In the genomic region with DNA sequence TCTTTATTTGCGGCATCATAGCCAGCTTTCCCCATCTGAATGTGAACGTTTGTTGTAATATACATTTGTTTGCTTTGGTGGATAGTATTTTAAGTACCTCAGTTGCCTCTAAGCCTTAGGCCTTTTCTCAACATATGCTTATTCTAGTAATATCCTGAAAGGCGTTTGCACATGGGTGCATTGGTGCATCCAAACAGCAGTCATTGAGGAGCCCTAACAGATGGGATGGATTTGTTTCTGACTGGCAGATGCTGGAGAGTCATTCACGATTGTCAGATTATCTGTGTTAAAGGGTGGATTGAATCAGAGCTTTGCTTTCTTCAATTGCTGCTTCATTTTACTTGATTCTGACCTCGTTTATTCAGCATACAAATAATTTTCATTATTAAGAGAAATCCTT, we compare ENCODE assay signal across 27 mouse cellular contexts.
DNase-seq lines count a peak whose midpoint lies in the region; ATAC-seq and TF ChIP-seq lines count a peak whose summit lies in the region.
"Had no signal": no experiment of that assay in that cellular context is flagged by ENCODE, and none has a peak within 500 bp of the region (broad histone marks: within the 10 kb centered on the region; RNA-seq: fewer than 3 reads in every experiment).

No protein-coding gene starts in this region.

- DNase-seq in midbrain, embryonic 11.5 days (ENCODE audit: low spot score, missing footprints) = no peak
- peak; percentile 75 for DNase-seq in brain, embryonic 14.5 days (ENCODE audit: low read depth)
- peak; percentile 20 for DNase-seq in layer of hippocampus, adult 9-10 months (ENCODE audit: low spot score)
- DNase-seq in kidney, postnatal 36 days = no peak
- DNase-seq in thymus, adult 18-20 months = no peak
- DNase-seq: adrenal gland, postnatal 36 days; cerebellum, adult 2 months; cerebellum, postnatal 36 days; embryo, embryonic 11 days; heart, postnatal 10 days; kidney, postnatal 4 days; lung, adult 18-20 months; lung, postnatal 10 days; right cerebral cortex, postnatal 25 days; spleen, adult 18-20 months had no signal

- H3K4me2 ChIP-seq in forebrain, embryonic 15.5 days (replicated peaks) = no peak overlapping the region
- no peak overlapping the region for H3K4me2 ChIP-seq in forebrain, embryonic 12.5 days
- no peak overlapping the region for H3K4me2 ChIP-seq in midbrain, embryonic 11.5 days
- no peak overlapping the region for H3K4me2 ChIP-seq in midbrain, embryonic 13.5 days (replicated peaks)
- H3K4me2 ChIP-seq: embryonic facial prominence, embryonic 13.5 days; heart, embryonic 12.5 days; hindbrain, embryonic 15.5 days; limb, embryonic 13.5 days; liver, embryonic 12.5 days; neural tube, embryonic 12.5 days had no signal

- no peak; the same call in 1 of the 2 replicates for ATAC-seq in forebrain, embryonic 15.5 days (replicated peaks)
- no peak for ATAC-seq in forebrain, embryonic 12.5 days (ENCODE audit: low FRiP score)
- ATAC-seq in midbrain, embryonic 11.5 days (ENCODE audit: low FRiP score) = 0 out of 2 replicates have a peak, but pooled peaks have one; percentile 36
- no peak for ATAC-seq in midbrain, embryonic 13.5 days
- ATAC-seq: intestine, postnatal 0 days; liver, embryonic 12.5 days had no signal

- no peaks in the 10 kb centered on the region for H3K36me3 ChIP-seq in forebrain, embryonic 15.5 days
- H3K36me3 ChIP-seq in forebrain, embryonic 12.5 days (replicated peaks) = no peaks in the 10 kb centered on the region
- H3K36me3 ChIP-seq in midbrain, embryonic 11.5 days (ENCODE audit: control insufficient read depth, insufficient read depth, low read length) = no peaks in the 10 kb centered on the region
- no peaks in the 10 kb centered on the region for H3K36me3 ChIP-seq in midbrain, embryonic 13.5 days
- H3K36me3 ChIP-seq: embryonic facial prominence, embryonic 13.5 days; heart, embryonic 12.5 days; hindbrain, embryonic 15.5 days; limb, embryonic 13.5 days; liver, embryonic 12.5 days; midbrain, embryonic 10.5 days; neural tube, embryonic 12.5 days had no signal

- no peak overlapping the region for H3K4me3 ChIP-seq in forebrain, embryonic 15.5 days
- H3K4me3 ChIP-seq in forebrain, embryonic 12.5 days (replicated peaks) = no peak overlapping the region
- no peak overlapping the region for H3K4me3 ChIP-seq in midbrain, embryonic 11.5 days (ENCODE audit: low read depth, low read length)
- H3K4me3 ChIP-seq in midbrain, embryonic 13.5 days (replicated peaks) = no peak overlapping the region
- H3K4me3 ChIP-seq: embryonic facial prominence, embryonic 13.5 days; erythroblast, embryonic 14.5 days; heart, embryonic 12.5 days; hindbrain, embryonic 15.5 days; limb, embryonic 13.5 days; liver, embryonic 12.5 days; midbrain, embryonic 10.5 days; neural tube, embryonic 12.5 days had no signal

- no peak for TF ChIP-seq CTCF in brain, embryonic 14.5 days (IDR thresholded peaks at IDR 0.05; ENCODE audit: borderline replicate concordance, extremely low read depth, insufficient read depth, insufficient read length)

- H3K9me3 ChIP-seq in forebrain, embryonic 15.5 days = no peaks in the 10 kb centered on the region
- no peaks in the 10 kb centered on the region for H3K9me3 ChIP-seq in forebrain, embryonic 12.5 days
- H3K9me3 ChIP-seq in midbrain, embryonic 11.5 days (ENCODE audit: control insufficient read depth, low read length) = no peaks in the 10 kb centered on the region
- H3K9me3 ChIP-seq in midbrain, embryonic 13.5 days = no peaks in the 10 kb centered on the region
- H3K9me3 ChIP-seq: embryonic facial prominence, embryonic 13.5 days; heart, embryonic 12.5 days; hindbrain, embryonic 15.5 days; limb, embryonic 13.5 days; liver, embryonic 12.5 days; midbrain, embryonic 10.5 days; neural tube, embryonic 12.5 days had no signal

- peak overlapping the region; percentile 32; the same call in 1 of the 2 replicates for H3K27ac ChIP-seq in forebrain, embryonic 15.5 days (replicated peaks)
- H3K27ac ChIP-seq in forebrain, embryonic 12.5 days = no peak overlapping the region
- H3K27ac ChIP-seq in midbrain, embryonic 11.5 days (ENCODE audit: low read depth, low read length) = no peak overlapping the region
- H3K27ac ChIP-seq in midbrain, embryonic 13.5 days = no peak overlapping the region
- H3K27ac ChIP-seq: embryonic facial prominence, embryonic 13.5 days; hindbrain, embryonic 15.5 days; limb, embryonic 13.5 days; liver, embryonic 12.5 days; midbrain, embryonic 10.5 days; neural tube, embryonic 12.5 days had no signal

- WGBS in forebrain, embryonic 15.5 days = 57% methylated on average over 5 of the region's 5 CpGs
- 65% methylated on average over 5 of the region's 5 CpGs for WGBS in forebrain, embryonic 12.5 days
- WGBS in midbrain, embryonic 11.5 days = 69% methylated on average over 5 of the region's 5 CpGs
- 62% methylated on average over 5 of the region's 5 CpGs for WGBS in midbrain, embryonic 13.5 days

- no peaks in the 10 kb centered on the region for H3K27me3 ChIP-seq in forebrain, embryonic 15.5 days
- no peaks in the 10 kb centered on the region for H3K27me3 ChIP-seq in forebrain, embryonic 12.5 days
- H3K27me3 ChIP-seq in midbrain, embryonic 11.5 days (ENCODE audit: control insufficient read depth, insufficient read depth, low read length) = no peaks in the 10 kb centered on the region
- no peaks in the 10 kb centered on the region for H3K27me3 ChIP-seq in midbrain, embryonic 13.5 days
- H3K27me3 ChIP-seq: embryonic facial prominence, embryonic 13.5 days; heart, embryonic 12.5 days; hindbrain, embryonic 15.5 days; limb, embryonic 13.5 days; liver, embryonic 12.5 days; neural tube, embryonic 12.5 days had no signal

- TF ChIP-seq POLR2A in brain, embryonic 14.5 days (IDR thresholded peaks at IDR 0.05; ENCODE audit: borderline replicate concordance, extremely low read depth, insufficient read depth, insufficient read length, poor library complexity, severe bottlenecking) = no peak

- no peak overlapping the region for H3K9ac ChIP-seq in forebrain, embryonic 15.5 days (replicated peaks)
- H3K9ac ChIP-seq in forebrain, embryonic 12.5 days = no peak overlapping the region
- no peak overlapping the region for H3K9ac ChIP-seq in midbrain, embryonic 11.5 days (ENCODE audit: low read length)
- H3K9ac ChIP-seq in midbrain, embryonic 13.5 days (replicated peaks) = no peak overlapping the region
- H3K9ac ChIP-seq: embryonic facial prominence, embryonic 13.5 days; heart, embryonic 12.5 days; hindbrain, embryonic 15.5 days; limb, embryonic 13.5 days; liver, embryonic 12.5 days; neural tube, embryonic 12.5 days had no signal

- peaks cover 5% of the 10 kb centered on the region for H3K4me1 ChIP-seq in forebrain, embryonic 15.5 days
- H3K4me1 ChIP-seq in forebrain, embryonic 12.5 days = peaks cover 4% of the 10 kb centered on the region; the same call in 1 of the 2 replicates
- no peaks in the 10 kb centered on the region for H3K4me1 ChIP-seq in midbrain, embryonic 11.5 days (ENCODE audit: control insufficient read depth, insufficient read depth, low read length)
- 0 out of 2 replicates have a peak, but pooled peaks cover 3% of the 10 kb centered on the region for H3K4me1 ChIP-seq in midbrain, embryonic 13.5 days (replicated peaks)
- H3K4me1 ChIP-seq: embryonic facial prominence, embryonic 13.5 days; heart, embryonic 12.5 days; hindbrain, embryonic 15.5 days; limb, embryonic 13.5 days; liver, embryonic 12.5 days; midbrain, embryonic 10.5 days; neural tube, embryonic 12.5 days had no signal

Comparison
In these comparisons a context has a peak if more than half of its experiments do, and no peak if none do; other contexts are left out.
1. DNase-seq: peak in brain, embryonic 14.5 days (single experiment) and layer of hippocampus, adult 9-10 months (single experiment); none in midbrain, embryonic 11.5 days (single experiment), kidney, postnatal 36 days (0 of 2) and thymus, adult 18-20 months (0 of 2).